Mouse (Mus musculus) C2C12 (cell line): ENCODE measurements at regions not wholly inside any gene's neighbourhood (a gene's known extent, or its start where the extent isn't known, plus 50 kb on each side); places are given as distances from the start of the nearest gene placed in this dataset.

Source experiments
- CTCF ChIP-seq: IDR thresholded peaks from one replicate; pipeline ENCODE4 v1.5.1; 2011; ENCODE audit not compliant: control insufficient read depth, insufficient read depth, insufficient read length
- MAX ChIP-seq: IDR thresholded peaks from one replicate; pipeline ENCODE4 v1.6.1; 2011; ENCODE audit warnings: mild to moderate bottlenecking, control low read depth
- MYOD1 ChIP-seq: IDR thresholded peaks from one replicate; pipeline ENCODE4 v1.6.1; 2011; ENCODE audit warnings: low read depth; ENCODE audit not compliant: control insufficient read depth, insufficient read length
- MYOG ChIP-seq: IDR thresholded peaks from one replicate; pipeline ENCODE4 v1.6.1; 2011; ENCODE audit not compliant: control insufficient read depth, insufficient read length; ENCODE audit errors: extremely low read depth
- USF1 ChIP-seq: IDR thresholded peaks from one replicate; pipeline ENCODE4 v1.6.1; 2011; ENCODE audit warnings: low read depth, mild to moderate bottlenecking, control low read depth, moderate library complexity

DNA sequence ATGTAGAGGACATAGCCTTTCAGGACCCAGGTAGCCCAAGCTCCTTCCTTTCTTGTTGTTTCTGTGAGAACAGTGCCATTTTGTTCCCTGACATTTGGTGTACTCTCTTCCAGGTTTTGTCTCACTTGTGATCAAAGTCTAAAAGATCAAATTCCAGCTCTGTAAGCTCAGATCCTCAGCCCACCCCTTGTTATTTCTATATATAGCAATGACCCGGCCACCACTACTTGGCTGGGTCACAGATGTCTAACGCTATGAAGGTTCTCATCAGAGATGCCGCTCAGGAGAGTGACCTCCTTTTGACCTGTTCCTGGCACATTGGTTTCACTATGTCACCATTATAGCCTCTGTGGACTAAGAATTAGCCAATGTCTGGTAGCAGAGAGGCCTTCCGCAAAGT lies 451.7 kb downstream of the Pik3r1 start:
- no peak for TF ChIP-seq CTCF
- TF ChIP-seq MAX, result no peak
- no peak for TF ChIP-seq USF1
- no peak for TF ChIP-seq MYOD1
- no peak for TF ChIP-seq MYOG
